Mouse (Mus musculus): ENCODE results near the gene Ybx2.

Gene Ybx2

GRCm38 (mm10) chr11:69935137-69935879 is at the start of gene Ybx2:
TSS of gene Ybx2 (plus strand) at chr11:69935796.
- peak; percentile 69 to 84 for DNase-seq (ENCODE audit: low spot score in 2 of 2)

GRCm38 (mm10) chr11:69886907-69887635 is 48.5 kb upstream of the Ybx2 start:
- no peak for DNase-seq (ENCODE audit: low spot score in 2 of 2)

GRCm38 (mm10) chr11:69891482-69891881 is 44.1 kb upstream of the Ybx2 start:
- DNase-seq (ENCODE audit: low spot score in 2 of 2) = no peak

- DNase-seq (ENCODE audit: low spot score in 2 of 2) = peak; percentile 82 to 83
Observed at GRCm38 (mm10) chr11:69894671-69895070, 40.9 kb upstream of the Ybx2 start.

GRCm38 (mm10) chr11:69895291-69895690 is 40.3 kb upstream of the Ybx2 start, which contains the start of gene Acap1:
TSS of gene Acap1 (minus strand) at chr11:69895539.
- peak; percentile 63 to 70 for DNase-seq (ENCODE audit: low spot score in 2 of 2)

GRCm38 (mm10) chr11:69899870-69900269 is 35.7 kb upstream of the Ybx2 start:
- no peak for DNase-seq (ENCODE audit: low spot score in 2 of 2)

GRCm38 (mm10) chr11:69900471-69901405 is 34.9 kb upstream of the Ybx2 start, which contains the start of the genes 2810408A11Rik and Neurl4:
TSS of gene 2810408A11Rik (minus strand) at chr11:69900987.
TSS of gene Neurl4 (plus strand) at chr11:69901072.
- peak; percentile 86 to 89 for DNase-seq (ENCODE audit: low spot score in 2 of 2)

- peak; percentile 86 to 89 for DNase-seq (ENCODE audit: low spot score in 2 of 2)
Observed at GRCm38 (mm10) chr11:69901406-69901846, 34.2 kb upstream of the Ybx2 start.

- no peak for DNase-seq (ENCODE audit: low spot score in 2 of 2)
Observed at GRCm38 (mm10) chr11:69901993-69902392, 33.6 kb upstream of the Ybx2 start.

- no peak for DNase-seq (ENCODE audit: low spot score in 2 of 2)
Observed at GRCm38 (mm10) chr11:69902972-69903371, 32.6 kb upstream of the Ybx2 start.

GRCm38 (mm10) chr11:69904311-69904710 is 31.3 kb upstream of the Ybx2 start:
- DNase-seq (ENCODE audit: low spot score in 2 of 2) = no peak

- DNase-seq (ENCODE audit: low spot score in 2 of 2) = no peak
Observed at GRCm38 (mm10) chr11:69908645-69909044, 27.0 kb upstream of the Ybx2 start.

GRCm38 (mm10) chr11:69909174-69909573 is 26.4 kb upstream of the Ybx2 start:
- DNase-seq (ENCODE audit: low spot score in 2 of 2) = no peak

GRCm38 (mm10) chr11:69910177-69910576 is 25.4 kb upstream of the Ybx2 start:
- DNase-seq (ENCODE audit: low spot score in 2 of 2) = no peak

GRCm38 (mm10) chr11:69910781-69911560 is 24.6 kb upstream of the Ybx2 start:
- no peak for DNase-seq (ENCODE audit: low spot score in 2 of 2)

- DNase-seq (ENCODE audit: low spot score in 2 of 2) = no peak
Observed at GRCm38 (mm10) chr11:69911701-69912100, 23.9 kb upstream of the Ybx2 start.

- DNase-seq (ENCODE audit: low spot score in 2 of 2) = no peak
Observed at GRCm38 (mm10) chr11:69912716-69913530, 22.7 kb upstream of the Ybx2 start.

GRCm38 (mm10) chr11:69913554-69914371 is 21.8 kb upstream of the Ybx2 start, which contains the start of gene Gps2:
TSS of gene Gps2 (plus strand) at chr11:69913888.
- DNase-seq (ENCODE audit: low spot score in 2 of 2) = peak; percentile 85 to 88

GRCm38 (mm10) chr11:69914372-69914764 is 21.2 kb upstream of the Ybx2 start:
- DNase-seq (ENCODE audit: low spot score in 2 of 2) = no peak
